Mouse (Mus musculus): ENCODE data around the gene Bcl7c.

GRCm38 (mm10) chr7:127753158-127753557 lies 44.4 kb upstream of the Bcl7c start:
- no peak for TF ChIP-seq POLR2A (IDR thresholded peaks at IDR 0.05; ENCODE audit: insufficient read depth, low read depth, low read length)
- TF ChIP-seq CTCF (IDR thresholded peaks at IDR 0.05) = no peak
- TF ChIP-seq EP300 (IDR thresholded peaks at IDR 0.05; ENCODE audit: insufficient read depth, low read depth, low read length) = no peak
